Mouse (Mus musculus): Measurements from ENCODE around the gene Pabpn1.

Pabpn1 gene

DNA sequence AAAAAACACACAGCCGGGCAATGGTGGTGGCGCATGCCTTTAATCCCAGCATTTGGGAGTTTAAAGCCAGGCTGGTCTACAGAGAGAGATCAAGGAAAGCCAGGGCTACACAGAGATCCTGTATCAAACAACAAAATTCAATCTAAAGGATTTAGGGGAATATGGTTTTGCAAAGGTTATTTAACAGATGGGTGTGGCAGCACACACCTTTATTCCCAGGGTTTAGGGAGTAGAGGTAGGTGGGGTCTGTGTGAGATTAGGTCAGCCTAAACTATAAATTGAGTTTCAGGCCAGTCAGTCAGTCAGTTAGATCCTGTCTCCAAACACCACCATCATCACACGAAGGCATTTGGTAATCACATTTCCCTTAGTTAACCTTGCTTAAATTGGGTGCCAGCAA is at the start of gene Pabpn1:
Gene Pabpn1 (plus strand): TSS at position 301 of the 400 bp plus-strand sequence.
- no peak for DNase-seq (ENCODE audit: low read depth in 2 of 2, low spot score in 2 of 2)

DNA sequence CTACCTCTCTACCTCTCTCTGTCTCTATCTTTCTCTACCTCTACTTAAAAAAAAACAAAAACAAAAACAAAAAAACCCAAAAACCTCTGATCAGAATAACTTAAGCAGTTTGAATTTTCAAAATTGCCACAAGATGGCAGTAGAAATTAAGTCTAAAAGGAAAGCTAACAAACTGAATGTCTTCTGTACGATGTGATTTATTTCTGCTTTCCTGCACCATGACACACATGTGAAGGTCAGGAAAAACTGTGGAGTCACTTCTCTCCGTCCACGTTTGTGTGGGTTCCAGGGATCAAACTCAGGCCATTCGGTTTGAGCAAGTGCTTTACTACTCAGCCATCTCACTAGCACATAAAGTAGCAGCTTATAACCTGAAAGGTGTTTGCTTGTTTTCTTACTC is 48.8 kb upstream of the Pabpn1 start:
- peak in 1 of 2 experiments; percentile 21 for DNase-seq (ENCODE audit: low read depth in 2 of 2, low spot score in 2 of 2)

DNA sequence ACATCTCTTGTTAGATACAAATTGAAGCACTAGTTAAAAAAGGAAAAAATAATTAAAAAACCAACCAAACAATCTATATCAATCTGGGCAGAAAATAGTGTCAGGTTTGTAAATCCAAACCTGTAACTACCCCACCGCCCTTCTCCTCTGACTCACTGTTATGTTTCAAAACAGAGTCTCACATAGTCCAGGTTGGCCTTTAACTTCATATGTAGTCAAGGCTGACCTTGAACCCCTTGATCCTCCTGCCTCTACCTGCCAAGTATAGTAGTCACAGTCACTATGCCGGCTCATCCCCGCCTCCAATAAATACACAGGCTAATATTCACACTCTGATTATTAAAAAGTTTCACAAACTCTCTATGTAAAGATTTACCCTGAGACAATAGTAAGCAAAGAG is 36.6 kb upstream of the Pabpn1 start:
- no peak for DNase-seq (ENCODE audit: low read depth in 2 of 2, low spot score in 2 of 2)

DNA sequence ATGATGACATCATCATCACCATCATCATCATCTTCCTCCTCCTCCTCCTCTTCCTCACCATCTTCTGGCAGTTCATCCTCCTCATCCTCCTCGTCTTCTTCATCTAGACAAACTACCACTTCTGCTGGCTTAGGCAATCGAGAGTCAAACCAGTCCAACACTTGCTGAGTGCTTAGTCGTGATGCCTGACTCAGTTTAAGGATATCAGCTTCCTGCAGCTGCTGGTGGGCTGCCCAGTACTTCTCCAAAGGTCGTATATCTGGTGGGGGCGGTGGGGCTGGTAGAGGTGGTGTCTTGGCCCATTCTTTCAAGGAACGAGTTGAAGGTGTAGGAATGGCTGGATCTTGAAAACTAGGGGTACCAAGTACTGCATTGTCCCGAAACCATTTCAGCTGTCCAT is 35.6 kb upstream of the Pabpn1 start:
- DNase-seq (ENCODE audit: low read depth in 2 of 2, low spot score in 2 of 2), result no peak

DNA sequence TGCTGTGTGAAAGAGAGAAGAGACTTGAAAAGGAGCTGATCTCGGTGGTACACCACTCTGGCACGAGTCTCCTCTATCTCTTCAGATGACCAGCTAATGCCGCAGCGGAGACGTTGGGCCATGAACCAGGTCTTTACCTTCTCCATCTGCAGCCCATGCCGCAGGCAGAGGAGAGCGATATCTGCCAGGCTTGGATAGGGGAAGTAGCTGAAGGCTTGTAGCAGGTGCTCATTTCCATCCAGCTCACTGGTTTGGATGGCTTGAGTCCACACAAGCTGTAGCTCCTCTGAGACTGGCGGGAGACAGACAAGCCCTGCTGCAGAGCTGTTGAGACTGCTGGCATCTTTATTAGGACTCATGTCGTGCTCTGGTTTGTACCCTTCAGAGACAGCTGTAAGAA is 34.4 kb upstream of the Pabpn1 start:
- no peak for DNase-seq (ENCODE audit: low read depth in 2 of 2, low spot score in 2 of 2)

DNA sequence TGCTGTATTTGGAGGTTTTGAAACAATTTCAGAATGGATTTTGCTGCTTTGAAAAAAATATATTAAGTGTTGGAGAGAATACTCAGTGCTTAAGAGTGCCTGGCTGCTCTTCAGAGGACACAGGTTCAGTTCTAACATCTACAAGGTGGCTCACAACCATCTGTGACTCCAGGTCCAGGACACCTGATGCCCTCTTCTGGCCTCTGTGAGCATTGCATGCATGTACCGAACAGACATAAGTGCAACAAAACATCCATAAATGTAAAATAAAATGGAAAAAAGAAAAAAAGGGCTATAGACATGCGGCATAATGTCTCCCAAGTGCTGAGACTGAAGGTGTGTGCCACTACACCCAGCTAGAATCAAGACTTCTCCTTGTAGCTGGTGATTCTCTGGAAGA is 31.8 kb upstream of the Pabpn1 start:
- DNase-seq (ENCODE audit: low read depth in 2 of 2, low spot score in 2 of 2), result peak; percentile 42 to 65

DNA sequence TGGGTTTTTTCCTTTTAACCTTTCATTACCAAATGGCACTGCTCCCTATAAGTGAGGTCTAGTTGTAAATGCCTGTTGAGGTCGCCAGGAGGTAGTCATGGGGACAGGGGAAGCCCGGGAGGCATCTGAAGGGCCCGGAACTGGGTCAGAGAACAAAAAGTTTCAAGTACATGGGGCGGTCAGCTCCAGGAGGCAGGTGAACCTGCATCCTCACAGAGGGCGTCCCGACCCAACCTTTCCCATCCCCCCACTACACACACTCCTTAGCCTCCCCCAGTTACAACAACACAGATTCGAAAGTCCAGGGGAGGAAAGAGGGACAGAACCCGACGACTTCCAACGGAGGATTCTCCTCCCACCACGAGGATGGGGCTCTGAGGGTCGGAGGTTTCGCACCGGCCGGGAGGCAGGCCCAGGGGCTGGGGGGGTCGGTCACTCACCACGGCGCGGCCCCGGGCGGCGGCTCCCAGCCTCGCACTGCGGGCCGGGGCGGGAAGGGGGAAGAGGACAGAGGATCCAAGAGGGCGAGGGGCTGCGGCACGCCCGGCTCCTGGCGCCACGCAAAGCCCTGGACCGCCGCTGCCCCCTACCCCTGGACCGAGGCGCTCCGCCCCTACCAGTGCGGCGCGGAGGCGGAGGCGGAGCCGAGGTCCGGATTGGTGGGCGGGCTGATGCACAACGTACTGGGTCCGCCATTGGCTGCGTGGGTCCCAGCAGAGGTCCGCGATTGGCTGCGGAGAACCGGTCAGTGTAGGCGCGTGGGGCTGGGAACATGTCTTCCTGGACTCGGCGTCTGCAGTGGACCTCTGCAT is 28.6 kb upstream of the Pabpn1 start:
- DNase-seq (ENCODE audit: low read depth in 2 of 2, low spot score in 2 of 2), result peak; percentile 55

DNA sequence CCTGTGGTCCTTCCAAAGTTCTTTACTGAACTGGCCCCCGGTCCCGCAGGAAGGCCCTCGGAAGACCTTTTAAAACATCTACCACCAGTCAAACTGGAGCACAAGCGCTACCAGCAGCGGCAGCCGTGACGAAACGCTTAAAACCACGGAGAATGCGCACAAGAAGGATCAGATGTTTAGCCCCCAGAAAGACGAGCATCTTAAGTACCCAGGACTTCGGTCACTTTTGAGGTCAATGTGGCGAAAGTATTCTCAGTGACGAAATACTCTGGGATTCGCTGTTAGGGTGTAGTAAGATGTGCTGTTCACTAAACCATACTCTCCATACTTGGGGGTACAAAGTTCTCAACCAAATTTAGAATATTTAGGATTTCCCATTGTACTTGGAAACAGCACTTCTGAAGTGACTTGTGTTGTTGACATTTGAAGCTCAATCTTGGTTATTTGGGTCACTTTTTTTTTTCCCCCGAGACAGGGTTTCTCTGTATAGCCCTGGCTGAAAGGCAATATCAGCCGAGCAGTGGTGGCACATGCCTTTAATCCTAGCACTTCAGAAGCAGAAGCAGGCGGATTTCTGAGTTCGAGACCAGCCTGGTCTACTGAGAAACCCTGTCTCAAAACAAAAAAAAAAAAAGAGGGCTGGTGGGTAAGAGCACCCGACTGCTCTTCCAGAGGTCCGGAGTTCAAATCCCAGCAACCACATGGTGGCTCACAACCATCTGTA is 27.8 kb upstream of the Pabpn1 start:
- DNase-seq (ENCODE audit: low read depth in 2 of 2, low spot score in 2 of 2), result no peak

DNA sequence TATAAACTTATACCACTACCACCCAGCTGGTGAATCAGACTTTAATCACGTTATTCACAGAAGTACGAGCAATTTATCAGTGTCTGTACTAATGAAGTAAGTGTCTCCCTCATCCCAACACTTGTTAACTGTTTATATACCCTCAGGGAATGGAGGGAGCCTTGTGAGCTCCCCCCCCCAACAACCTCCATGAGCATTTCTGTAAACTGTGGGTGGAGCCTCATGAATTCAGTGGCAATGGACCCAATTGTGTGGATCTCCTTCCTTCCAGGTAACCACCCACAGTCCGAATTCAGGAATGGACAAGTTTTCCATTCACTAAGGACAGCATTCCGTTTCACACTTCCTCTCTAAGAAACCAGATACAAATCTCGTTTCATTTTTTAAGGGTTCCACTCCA is 26.7 kb upstream of the Pabpn1 start:
- no peak for DNase-seq (ENCODE audit: low read depth in 2 of 2, low spot score in 2 of 2)

DNA sequence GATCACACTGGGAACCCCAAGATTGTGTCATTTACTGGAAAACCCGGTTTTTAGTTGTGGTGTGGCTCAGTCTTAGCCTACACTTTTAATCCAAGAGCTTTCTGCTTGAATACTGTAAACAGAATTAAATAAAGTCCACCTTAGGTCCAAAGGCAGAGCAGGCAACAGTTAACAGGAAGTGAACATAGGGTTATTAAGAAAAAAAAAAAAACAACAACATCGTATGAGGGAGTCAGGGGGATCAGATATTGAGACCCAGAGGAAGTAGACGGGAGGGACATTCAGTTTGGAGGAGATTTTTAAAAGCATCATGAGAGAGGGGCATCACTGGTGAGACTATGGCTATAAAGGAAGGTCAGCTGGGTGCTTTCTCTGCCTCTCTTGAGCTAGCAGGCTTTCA is 26.0 kb upstream of the Pabpn1 start:
- DNase-seq (ENCODE audit: low read depth in 2 of 2, low spot score in 2 of 2), result no peak

DNA sequence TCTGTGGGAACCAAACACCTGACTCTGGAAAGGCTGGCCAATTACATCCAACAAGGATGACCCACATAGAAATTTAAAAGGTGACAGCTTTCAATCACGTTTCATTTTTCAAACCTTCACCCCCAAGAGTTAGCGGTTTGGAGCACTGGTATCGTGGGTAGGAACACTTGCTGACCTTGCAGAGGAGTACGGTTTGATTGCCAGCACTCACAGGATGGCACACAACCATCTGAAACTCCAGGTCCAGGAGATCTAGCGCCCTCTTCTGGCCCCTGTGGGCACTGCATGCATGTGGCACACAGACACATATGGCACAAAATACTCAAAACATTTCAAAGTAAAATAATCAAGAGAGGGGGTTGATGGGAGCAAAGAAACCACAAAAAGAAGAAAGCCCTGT is 25.4 kb upstream of the Pabpn1 start:
- peak; percentile 48 to 67 for DNase-seq (ENCODE audit: low read depth in 2 of 2, low spot score in 2 of 2)

DNA sequence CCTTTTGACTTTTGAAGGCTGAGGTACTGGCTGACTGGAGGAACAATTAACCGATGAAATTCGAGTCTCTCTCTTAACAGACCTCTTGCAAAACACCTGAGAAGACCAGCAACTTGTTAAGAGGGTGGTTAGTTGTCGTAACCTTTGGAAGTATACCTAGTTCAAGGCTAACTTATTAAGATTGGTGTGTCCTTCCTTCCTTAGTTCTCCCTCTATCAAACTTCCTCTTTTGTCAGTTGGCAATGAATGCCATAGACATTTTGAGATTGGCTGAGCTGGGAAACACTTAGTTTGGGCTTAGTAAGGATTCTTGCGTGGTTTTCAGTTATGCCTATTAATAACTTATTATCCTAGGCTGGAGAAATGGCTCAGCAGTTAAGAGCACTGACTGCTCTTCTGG is 24.3 kb upstream of the Pabpn1 start:
- DNase-seq (ENCODE audit: low read depth in 2 of 2, low spot score in 2 of 2), result no peak

DNA sequence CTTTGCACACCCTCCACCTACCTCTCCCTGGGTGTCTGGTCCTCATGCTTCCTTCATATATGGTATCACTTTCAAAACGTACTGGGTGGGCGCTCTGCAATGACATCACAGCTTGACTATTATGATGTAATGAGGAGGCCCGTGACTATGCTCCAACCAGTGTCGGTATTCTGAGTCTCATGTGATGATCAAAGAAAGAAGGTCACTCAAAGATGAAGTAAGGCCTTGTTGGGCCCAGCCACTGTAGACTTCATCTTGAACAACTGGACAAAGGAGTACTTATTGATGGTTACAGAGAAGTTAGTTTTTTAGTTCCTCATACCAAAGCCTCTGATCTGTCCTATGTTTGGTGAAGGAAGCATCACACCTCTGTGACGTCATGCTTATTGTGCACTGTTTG is 21.4 kb upstream of the Pabpn1 start, which contains the start of gene Homez:
Gene Homez (minus strand): TSS at position 101 of the 400 bp plus-strand sequence.
- DNase-seq (ENCODE audit: low read depth in 2 of 2, low spot score in 2 of 2), result no peak

DNA sequence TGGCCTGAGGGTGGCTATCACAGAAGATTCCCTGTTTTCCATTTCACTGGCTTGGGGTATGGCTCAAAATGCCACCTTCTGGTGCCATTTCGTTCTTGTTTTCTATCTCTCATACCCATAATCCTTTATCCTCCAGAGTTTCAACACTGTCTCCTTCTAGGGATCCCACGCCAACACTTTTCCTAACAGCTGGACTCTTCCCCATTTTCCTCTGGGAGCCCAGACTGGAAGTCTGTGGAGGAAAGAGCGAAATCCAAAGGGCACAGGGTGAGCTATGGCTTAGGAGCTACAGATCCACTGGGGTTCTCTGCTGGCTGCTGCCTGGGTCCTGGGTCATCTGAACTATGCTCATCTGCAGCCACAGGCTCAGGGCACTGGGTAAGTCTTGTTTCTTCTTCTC is 18.1 kb upstream of the Pabpn1 start:
- no peak for DNase-seq (ENCODE audit: low read depth in 2 of 2, low spot score in 2 of 2)

DNA sequence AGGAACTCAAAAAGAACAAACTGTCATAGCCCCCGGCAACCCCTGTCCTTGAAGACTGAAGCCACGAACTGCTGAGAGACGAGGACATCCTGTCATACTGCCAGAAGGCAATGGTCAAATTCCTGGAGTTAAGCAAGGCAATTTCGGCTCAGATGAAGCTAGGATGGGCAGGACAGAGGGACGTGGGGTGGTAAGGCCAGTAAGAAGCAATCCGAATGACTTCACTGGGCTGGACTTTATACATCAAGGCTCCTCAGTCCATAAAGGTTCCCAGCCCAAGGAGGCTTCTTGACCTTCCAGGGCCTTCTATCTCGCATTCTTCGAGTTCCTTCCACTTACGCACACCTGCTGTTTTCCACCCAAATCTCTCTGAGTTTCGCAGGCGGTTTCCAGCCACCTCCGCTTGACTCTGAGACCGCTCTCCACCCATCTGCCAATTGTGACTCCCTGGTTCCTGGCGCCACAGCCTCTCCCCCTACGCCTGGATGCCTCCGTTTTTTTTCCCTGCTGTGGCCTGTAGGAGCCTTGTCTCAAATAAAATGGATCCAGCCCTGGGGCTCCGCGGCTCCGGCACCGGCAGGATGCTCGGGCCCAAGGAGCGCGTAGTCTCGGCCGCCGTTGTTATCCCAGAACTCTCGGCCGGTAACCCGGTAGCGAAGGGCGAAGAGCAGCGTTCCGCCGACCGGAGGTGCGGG is 16.3 kb upstream of the Pabpn1 start:
- peak in 1 of 2 experiments; percentile 21 for DNase-seq (ENCODE audit: low read depth in 2 of 2, low spot score in 2 of 2)

DNA sequence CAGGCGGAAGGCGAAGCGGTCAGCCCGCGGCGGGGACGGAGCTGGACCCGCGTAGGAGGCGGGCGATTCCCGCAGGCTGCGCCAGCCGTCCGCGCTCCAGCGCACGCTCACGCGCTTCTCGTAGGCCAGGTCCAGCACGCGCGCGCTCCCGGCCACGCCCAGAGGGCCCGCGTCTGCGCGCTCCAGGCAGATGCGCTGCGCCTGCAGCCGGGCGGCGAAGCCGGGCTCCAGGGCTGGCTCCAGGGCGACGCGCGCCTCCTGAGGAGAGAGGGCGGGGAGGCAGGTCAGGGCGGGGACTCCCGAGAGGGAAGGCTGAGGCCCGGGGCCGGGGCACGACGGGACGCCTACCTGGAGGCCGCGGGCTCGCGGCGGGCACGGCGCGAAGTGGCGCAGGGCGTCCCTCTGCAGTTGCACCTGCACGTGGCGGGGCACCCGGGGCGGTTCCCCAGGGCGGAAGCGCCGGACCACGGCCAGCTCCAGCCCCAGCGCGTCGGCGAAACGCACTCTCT is 15.7 kb upstream of the Pabpn1 start:
- DNase-seq (ENCODE audit: low read depth in 2 of 2, low spot score in 2 of 2), result peak; percentile 68 to 69

DNA sequence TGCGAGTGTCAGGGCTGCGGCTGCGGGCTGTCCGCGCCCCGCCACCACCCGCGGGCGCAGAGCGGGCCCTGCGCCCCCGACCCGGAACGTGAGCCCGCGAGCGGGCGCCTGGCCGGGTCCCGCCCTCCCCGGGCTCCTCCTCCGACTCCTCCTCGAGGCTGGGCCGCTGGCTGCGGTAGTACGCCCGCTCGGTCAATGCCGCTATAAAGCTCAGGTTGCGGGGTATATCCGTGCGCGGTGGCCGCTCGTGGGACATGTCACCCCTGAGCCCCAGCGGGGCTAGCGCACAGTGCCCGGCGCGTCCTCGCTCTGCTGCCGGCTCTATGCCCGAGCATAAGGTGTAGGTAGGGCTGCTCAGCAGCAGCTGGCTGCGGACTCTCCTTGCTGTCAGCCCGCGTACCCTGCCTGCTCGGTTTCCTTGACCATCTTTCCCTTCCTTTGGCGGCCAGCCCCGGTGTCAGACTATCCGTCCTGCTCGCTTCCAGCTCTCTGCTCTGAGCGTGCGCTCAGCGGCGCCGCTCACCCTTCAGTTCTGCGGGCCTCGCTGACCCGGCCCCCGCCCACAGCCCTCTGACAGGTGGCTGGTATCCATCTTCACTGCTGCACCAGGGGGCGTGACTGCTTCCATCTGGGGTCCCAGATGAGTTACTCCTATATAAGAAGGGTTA is 15.1 kb upstream of the Pabpn1 start, which contains the start of gene Ppp1r3e:
Gene Ppp1r3e (minus strand): TSS at position 503 of the 668 bp plus-strand sequence.
- DNase-seq (ENCODE audit: low read depth in 2 of 2, low spot score in 2 of 2), result peak; percentile 47

DNA sequence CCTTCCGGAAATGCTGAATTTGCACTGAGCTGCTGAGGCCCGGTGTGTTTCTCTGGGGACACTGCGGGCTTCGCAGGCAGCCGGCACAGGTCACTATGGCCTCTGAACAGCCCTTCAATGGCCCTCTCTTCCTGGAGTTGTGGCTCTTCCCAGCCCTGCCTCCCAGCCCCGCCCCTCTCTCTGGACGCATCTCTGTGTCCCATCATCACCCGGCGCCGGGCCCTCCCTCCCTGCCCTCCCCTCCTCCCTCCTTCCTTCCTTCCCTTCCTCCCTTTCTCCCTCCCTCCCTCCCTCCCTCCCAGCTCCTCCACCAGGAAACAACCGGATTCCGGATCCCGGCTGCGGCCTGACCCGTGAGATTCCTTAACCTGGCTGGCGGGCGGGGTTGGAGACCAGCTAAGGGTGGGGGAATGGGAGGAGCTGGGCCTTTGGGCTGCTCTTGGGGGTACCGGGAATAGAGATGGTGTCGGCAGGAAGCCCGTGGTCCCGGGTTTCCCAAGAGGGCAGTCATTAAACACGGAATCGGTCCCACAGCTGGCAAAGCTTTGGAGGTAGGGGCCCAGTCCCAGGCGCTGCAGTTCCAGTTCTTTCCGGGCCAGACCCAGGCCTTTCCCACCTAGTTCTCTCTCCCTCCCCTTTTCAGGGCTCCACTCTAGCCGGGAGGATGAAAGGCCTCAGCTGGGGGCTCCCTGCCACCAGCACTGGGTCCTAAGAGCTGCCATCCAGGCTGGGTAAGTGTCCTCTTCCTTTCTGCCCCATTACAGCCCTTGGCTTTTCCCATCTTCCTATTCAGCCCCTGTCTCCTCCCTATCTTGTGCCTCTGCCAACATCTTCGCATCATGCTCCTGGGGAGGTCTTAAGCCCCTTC is 8.9 kb upstream of the Pabpn1 start, which contains the start of the genes Bcl2l2 and Gm20521:
Gene Bcl2l2 (plus strand): TSS at position 224 of the 868 bp plus-strand sequence.
Gene Gm20521 (plus strand): TSS at position 288 of the 868 bp plus-strand sequence.
- no peak for DNase-seq (ENCODE audit: low read depth in 2 of 2, low spot score in 2 of 2)

DNA sequence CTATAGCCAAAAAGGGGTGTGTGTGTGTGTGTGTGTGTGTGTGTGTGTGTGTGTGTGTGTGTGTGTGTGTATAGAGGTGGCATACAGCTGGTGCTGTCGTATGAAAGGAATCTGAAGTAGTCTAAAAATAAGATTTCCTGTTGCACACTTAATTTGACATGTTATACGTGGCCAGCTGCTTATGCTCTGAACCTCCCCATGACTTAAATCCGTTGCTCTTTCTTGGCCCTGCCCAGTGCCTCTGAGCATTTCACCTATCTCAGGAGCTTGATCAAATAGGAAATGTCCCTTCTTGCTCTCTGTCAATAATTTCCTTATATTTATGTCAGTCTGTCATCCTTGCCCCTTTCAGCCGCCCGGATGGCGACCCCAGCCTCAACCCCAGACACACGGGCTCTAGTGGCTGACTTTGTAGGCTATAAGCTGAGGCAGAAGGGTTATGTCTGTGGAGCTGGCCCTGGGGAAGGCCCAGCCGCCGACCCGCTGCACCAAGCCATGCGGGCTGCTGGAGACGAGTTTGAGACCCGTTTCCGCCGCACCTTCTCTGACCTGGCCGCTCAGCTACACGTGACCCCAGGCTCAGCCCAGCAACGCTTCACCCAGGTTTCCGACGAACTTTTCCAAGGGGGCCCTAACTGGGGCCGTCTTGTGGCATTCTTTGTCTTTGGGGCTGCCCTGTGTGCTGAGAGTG is 8.1 kb upstream of the Pabpn1 start:
- DNase-seq (ENCODE audit: low read depth in 2 of 2, low spot score in 2 of 2), result no peak

All from CD8-positive naive resting alpha-beta T cell, adult 2 months (primary cell).